Mouse (Mus musculus) ES-E14 (cell line): Measurements from ENCODE around the gene Gabrd.

Experiments
- CHD2 ChIP-seq: IDR thresholded peaks from 2 replicates; pipeline ENCODE4 v1.6.1; 2014; ENCODE audit warnings: mild to moderate bottlenecking, low read depth, low read length, inconsistent platforms
- HCFC1 ChIP-seq: IDR thresholded peaks from 2 replicates; pipeline ENCODE4 v1.6.1; 2012; ENCODE audit warnings: low read length, inconsistent platforms, borderline replicate concordance; ENCODE audit not compliant: insufficient read depth
- MAFK ChIP-seq: IDR thresholded peaks from 2 replicates; pipeline ENCODE4 v1.6.1; 2014; ENCODE audit warnings: mild to moderate bottlenecking, low read depth, low read length, inconsistent platforms; ENCODE audit not compliant: insufficient read depth
- ZC3H11A ChIP-seq: IDR thresholded peaks from 2 replicates; pipeline ENCODE4 v1.6.1; 2012; ENCODE audit warnings: low read depth, mild to moderate bottlenecking, inconsistent platforms, low read length, borderline replicate concordance
- ZNF384 ChIP-seq: IDR thresholded peaks from 2 replicates; pipeline ENCODE4 v1.6.1; 2012; ENCODE audit warnings: low read depth, low read length, inconsistent platforms

DNA sequence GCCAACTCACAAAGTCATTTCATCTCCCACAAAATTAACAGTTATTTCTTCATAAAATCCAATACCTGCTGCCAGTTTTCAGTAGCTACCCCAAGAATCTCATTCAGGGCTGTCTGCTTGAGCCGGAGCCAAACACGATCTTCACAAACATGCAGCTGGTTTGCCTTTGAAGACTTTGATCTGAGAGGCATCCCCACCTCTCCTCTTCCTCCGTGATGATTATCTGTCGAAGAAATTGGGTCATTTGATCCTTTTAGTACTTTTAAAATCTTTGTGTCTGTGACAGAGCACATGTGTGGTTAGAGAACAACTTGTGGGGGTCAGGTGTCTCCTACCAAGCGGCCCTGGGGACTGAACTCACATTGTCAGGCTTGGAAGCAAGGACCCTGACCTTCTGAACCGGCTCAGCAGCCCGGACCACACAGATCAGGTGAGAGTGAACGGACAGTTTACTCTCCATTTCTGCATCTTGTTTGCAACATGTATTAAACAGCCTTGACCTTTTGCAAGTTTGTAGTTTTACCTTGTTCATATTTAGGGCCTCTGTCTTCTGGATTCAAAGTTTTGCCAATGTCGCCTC is 16.8 kb upstream of the Gabrd start:
- TF ChIP-seq MAFK: no peak
- TF ChIP-seq ZNF384: no peak
- TF ChIP-seq HCFC1: no peak
- no peak for TF ChIP-seq CHD2
- no peak for TF ChIP-seq ZC3H11A
